Mouse (Mus musculus) myocyte (in vitro differentiated cells): Measurements from ENCODE around the gene Plekho1. TPM values are rescaled to one million over a fixed set of nuclear protein-coding genes. Genes with fewer than 3 reads are reported as not detected.
"Not testable (repeated sequence)": the region's sequence is repeated elsewhere in the genome, so short reads cannot be mapped to it uniquely, and the experiment has no call there.

Source experiments
- H3K27me3 ChIP-seq: one replicate; pipeline ENCODE4 v1.6.1; 2011; ENCODE audit not compliant: control insufficient read depth, insufficient read depth, insufficient read length
- H3K36me3 ChIP-seq: one replicate; pipeline ENCODE4 v1.6.1; 2011; ENCODE audit not compliant: control insufficient read depth, insufficient read depth
- H3K4me2 ChIP-seq: one replicate; pipeline ENCODE4 v1.6.1; 2011; ENCODE audit warnings: low read depth, control low read depth
- H3K4me3 ChIP-seq: one replicate; pipeline ENCODE4 v1.5.1; 2011; ENCODE audit warnings: mild to moderate bottlenecking, control low read depth, moderate library complexity
- H3K79me2 ChIP-seq: one replicate; pipeline ENCODE4 v1.6.1; 2011; ENCODE audit not compliant: control insufficient read depth, insufficient read depth
- H3ac ChIP-seq: one replicate; pipeline ENCODE4 v1.6.1; 2011; ENCODE audit not compliant: control insufficient read depth, insufficient read length
- CEBPB ChIP-seq: IDR thresholded peaks from 2 replicates; pipeline ENCODE4 v1.6.1; 2011; ENCODE audit warnings: mild to moderate bottlenecking, moderate library complexity; ENCODE audit not compliant: poor library complexity, insufficient read depth, severe bottlenecking
- E2F4 ChIP-seq: IDR thresholded peaks from one replicate; pipeline ENCODE4 v1.6.1; 2011; ENCODE audit warnings: mild to moderate bottlenecking, control low read depth, moderate library complexity; ENCODE audit not compliant: insufficient read depth
- MAX ChIP-seq: IDR thresholded peaks from one replicate; pipeline ENCODE4 v1.6.1; 2011; ENCODE audit warnings: low read depth, mild to moderate bottlenecking, control low read depth
- MYOD1 ChIP-seq, 3 experiments: IDR thresholded peaks; one replicate each; pipeline ENCODE4 v1.6.1; 2011; ENCODE audit warnings: control low read depth in 2 of 3, low read depth in 2 of 3, mild to moderate bottlenecking in 2 of 3, moderate library complexity in 1 of 3; ENCODE audit not compliant: insufficient read length in 2 of 3, control insufficient read depth in 1 of 3
- MYOG ChIP-seq, 3 experiments: IDR thresholded peaks; one replicate each; pipeline ENCODE4 v1.6.1; 2011; ENCODE audit warnings: control low read depth in 2 of 3, low read depth in 2 of 3, mild to moderate bottlenecking in 2 of 3; ENCODE audit not compliant: insufficient read length in 2 of 3, control insufficient read depth in 1 of 3, insufficient read depth in 1 of 3
- POLR2A ChIP-seq: IDR thresholded peaks from one replicate; pipeline ENCODE4 v1.6.1; 2011; ENCODE audit warnings: low read depth, mild to moderate bottlenecking, control low read depth, moderate library complexity; ENCODE audit not compliant: insufficient read length
- POLR2AphosphoS2 ChIP-seq: IDR thresholded peaks from one replicate; pipeline ENCODE4 v1.6.1; 2011; ENCODE audit warnings: low read depth, control low read depth; ENCODE audit not compliant: insufficient read length
- REST ChIP-seq: IDR thresholded peaks from one replicate; pipeline ENCODE4 v1.6.1; 2011; ENCODE audit warnings: mild to moderate bottlenecking, control low read depth, moderate library complexity; ENCODE audit not compliant: insufficient read depth, insufficient read length
- SRF ChIP-seq: IDR thresholded peaks from one replicate; pipeline ENCODE4 v1.6.1; 2011; ENCODE audit warnings: low read depth; ENCODE audit not compliant: control insufficient read depth, insufficient read length
- TCF12 ChIP-seq: IDR thresholded peaks from one replicate; pipeline ENCODE4 v1.6.1; 2011; ENCODE audit warnings: mild to moderate bottlenecking, control low read depth; ENCODE audit not compliant: poor library complexity, insufficient read depth, severe bottlenecking
- TCF3 ChIP-seq: IDR thresholded peaks from one replicate; pipeline ENCODE4 v1.6.1; 2011; ENCODE audit warnings: low read depth, control low read depth; ENCODE audit not compliant: insufficient read length
- USF1 ChIP-seq: IDR thresholded peaks from one replicate; pipeline ENCODE4 v1.6.1; 2011; ENCODE audit warnings: low read depth, mild to moderate bottlenecking, control low read depth, moderate library complexity
- polyA plus RNA-seq: library from polyadenylated mRNA; unstranded; fragments of >200 nt; fragmentation: generic; extraction: Trizol; gene quantifications from one replicate; pipeline ENCODE4 v1.2.1, GENCODE M21; 2012; ENCODE audit warnings: missing spikeins

Plekho1 gene
- polyA plus RNA-seq, 1 experiment = 107 TPM

DNA sequence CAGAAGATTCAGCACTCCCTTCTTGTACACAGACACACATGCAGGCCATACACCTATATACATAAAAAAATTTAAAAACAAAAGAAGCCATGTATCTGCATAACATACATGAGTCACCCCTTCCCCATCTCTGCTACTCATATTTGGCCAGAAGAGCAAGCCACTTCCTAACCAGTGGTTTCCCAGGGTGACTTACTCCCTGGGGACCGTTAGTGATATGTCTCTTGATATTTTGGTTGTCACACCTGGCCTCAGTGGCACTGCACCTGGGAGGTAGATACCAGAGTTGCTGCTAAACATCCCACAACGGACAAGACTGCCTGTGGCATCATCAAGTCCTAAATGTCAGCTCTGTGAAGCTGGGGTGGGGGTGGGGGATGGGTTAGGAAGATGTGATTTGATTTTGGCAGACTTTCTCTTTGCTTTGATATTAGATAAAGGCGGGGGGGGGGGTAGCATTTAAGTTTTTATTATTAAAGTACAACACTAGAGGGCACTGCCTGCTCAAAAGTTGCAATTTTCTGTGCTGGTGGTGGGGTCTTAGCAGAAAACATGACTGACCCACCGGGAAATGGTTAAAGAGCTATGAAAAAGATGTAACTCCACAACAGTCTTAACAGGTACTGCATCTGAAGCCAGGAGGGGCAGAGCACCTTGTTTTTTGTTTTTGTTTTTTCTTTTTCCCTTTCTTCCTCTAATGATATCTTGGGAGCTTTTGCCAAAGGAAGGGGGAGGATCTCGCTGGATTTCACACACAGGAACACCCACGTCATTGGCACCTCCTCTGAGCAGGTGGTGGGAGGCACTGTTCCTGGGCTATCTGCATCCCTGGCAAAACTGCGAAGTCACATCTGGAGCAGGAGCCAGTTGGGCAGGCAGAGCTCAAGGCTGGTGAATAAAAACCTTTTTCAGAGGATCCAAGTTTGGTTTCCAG is 30.0 kb downstream of the Plekho1 start:
- H3K4me2 ChIP-seq = peak overlapping the region; percentile 68
- no peaks in the 10 kb centered on the region for H3K79me2 ChIP-seq
- H3K36me3 ChIP-seq = no peaks in the 10 kb centered on the region
- no peak overlapping the region for H3ac ChIP-seq
- no peaks in the 10 kb centered on the region for H3K27me3 ChIP-seq
- TF ChIP-seq TCF12 (no peak), MYOD1 (IDR thresholded peaks at IDR 0.05; ENCODE audit: control insufficient read depth in 1 of 3, insufficient read length in 2 of 3, low read depth in 2 of 3) (peak in 1 of 3 experiments; percentile 6)
- H3K4me3 ChIP-seq = no peak overlapping the region

DNA sequence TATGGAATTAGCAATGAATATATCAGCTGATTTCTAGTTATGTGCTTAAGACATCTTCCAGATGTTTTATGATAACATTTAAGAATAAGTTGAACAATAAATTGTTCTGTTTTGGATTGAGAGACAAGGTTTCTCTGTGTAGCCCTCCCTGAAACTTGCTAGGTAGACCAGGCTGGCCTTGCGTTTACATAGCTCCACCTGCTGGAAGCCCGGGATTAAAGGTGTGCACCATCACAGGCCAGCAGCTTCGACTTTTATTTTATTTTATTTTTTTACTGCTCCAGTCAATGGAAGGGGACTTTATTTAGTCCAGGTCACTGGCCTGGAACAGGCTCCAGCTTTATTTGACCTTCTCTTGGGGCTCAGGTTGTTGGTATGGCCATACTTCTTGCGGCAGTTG is 32.1 kb downstream of the Plekho1 start:
- Histone ChIP-seq H3ac (no peak overlapping the region), H3K4me2 (no peak overlapping the region), H3K27me3 (no peaks in the 10 kb centered on the region), H3K36me3 (no peaks in the 10 kb centered on the region), H3K79me2 (no peaks in the 10 kb centered on the region), H3K4me3 (no peak overlapping the region)
- TF ChIP-seq POLR2AphosphoS2 = no peak
- no peak for TF ChIP-seq MAX
- no peak for TF ChIP-seq POLR2A
- TF ChIP-seq CEBPB = no peak
- no peak for TF ChIP-seq USF1
- TF ChIP-seq E2F4 = no peak
- TF ChIP-seq MYOD1 (IDR thresholded peaks at IDR 0.05; ENCODE audit: control insufficient read depth in 1 of 3, insufficient read length in 2 of 3, low read depth in 2 of 3) = no peak
- TF ChIP-seq MYOG (IDR thresholded peaks at IDR 0.05; ENCODE audit: control insufficient read depth in 1 of 3, insufficient read depth in 1 of 3, insufficient read length in 2 of 3, low read depth in 2 of 3) = no peak
- no peak for TF ChIP-seq TCF3
- TF ChIP-seq REST = no peak
- TF ChIP-seq SRF = no peak
- TF ChIP-seq TCF12 = no peak

DNA sequence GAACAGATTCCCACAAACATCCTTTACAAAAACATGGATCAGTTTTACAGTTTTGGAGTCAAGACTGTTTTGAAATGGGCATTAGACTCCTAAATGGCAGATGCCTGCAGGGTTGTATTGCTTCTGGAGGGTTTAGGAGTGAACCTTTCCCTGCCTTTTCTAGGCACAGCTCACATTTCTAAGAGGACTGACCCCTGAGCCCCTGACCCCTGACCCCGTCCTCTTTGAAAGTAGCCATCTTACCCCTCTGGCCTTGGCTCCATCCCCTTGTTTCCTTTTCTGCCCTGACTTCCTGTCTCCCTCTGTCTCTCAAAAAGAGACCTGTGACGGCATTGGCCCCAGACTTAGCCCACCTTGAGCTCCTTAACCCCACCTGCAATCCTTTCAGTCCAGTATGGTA is 32.6 kb downstream of the Plekho1 start:
- no peaks in the 10 kb centered on the region for H3K27me3 ChIP-seq
- no peaks in the 10 kb centered on the region for H3K79me2 ChIP-seq
- no peaks in the 10 kb centered on the region for H3K36me3 ChIP-seq
- TF ChIP-seq MYOD1 (IDR thresholded peaks at IDR 0.05; ENCODE audit: control insufficient read depth in 1 of 3, insufficient read length in 2 of 3, low read depth in 2 of 3) = no peak
- TF ChIP-seq MAX = no peak
- TF ChIP-seq E2F4 = no peak
- no peak for TF ChIP-seq TCF3
- TF ChIP-seq REST = no peak
- no peak for TF ChIP-seq SRF
- no peak for TF ChIP-seq CEBPB
- TF ChIP-seq TCF12 = no peak
- no peak for TF ChIP-seq MYOG (IDR thresholded peaks at IDR 0.05; ENCODE audit: control insufficient read depth in 1 of 3, insufficient read depth in 1 of 3, insufficient read length in 2 of 3, low read depth in 2 of 3)
- no peak for TF ChIP-seq POLR2A
- no peak for TF ChIP-seq POLR2AphosphoS2
- TF ChIP-seq USF1 = no peak
- no peak overlapping the region for H3K4me3 ChIP-seq
- no peak overlapping the region for H3ac ChIP-seq
- H3K4me2 ChIP-seq = no peak overlapping the region

DNA sequence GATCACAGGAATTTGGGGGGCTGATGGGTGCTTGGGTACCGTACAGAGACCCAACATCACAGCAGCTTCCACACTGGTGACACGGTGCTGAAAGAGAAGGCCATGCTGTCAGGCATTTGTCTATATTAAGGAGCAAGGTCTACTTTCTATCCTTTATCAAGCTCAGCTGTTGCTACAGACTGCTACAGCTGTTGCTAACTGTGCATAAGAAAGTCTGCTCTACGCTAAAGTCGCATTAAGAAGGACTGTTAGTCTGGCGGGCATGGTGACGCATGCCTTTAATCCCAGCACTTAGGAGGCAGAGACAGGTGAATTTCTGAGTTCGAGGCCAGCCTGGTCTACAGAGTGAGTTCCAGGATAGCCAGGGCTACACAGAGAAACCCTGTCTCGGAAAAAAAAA is 33.6 kb downstream of the Plekho1 start:
- not testable (repeated sequence) for H3K4me2 ChIP-seq, H3K36me3 ChIP-seq, H3K4me3 ChIP-seq, H3K27me3 ChIP-seq, H3K79me2 ChIP-seq, H3ac ChIP-seq
- peak; percentile 57 for TF ChIP-seq TCF12
- TF ChIP-seq MYOD1 (IDR thresholded peaks at IDR 0.05; ENCODE audit: control insufficient read depth in 1 of 3, insufficient read length in 2 of 3, low read depth in 2 of 3) = peak in 2 of 3 experiments; percentile 61 to 82
- TF ChIP-seq TCF3 = peak; percentile 5
- peak in 2 of 3 experiments; percentile 48 to 89 for TF ChIP-seq MYOG (IDR thresholded peaks at IDR 0.05; ENCODE audit: control insufficient read depth in 1 of 3, insufficient read depth in 1 of 3, insufficient read length in 2 of 3, low read depth in 2 of 3)

DNA sequence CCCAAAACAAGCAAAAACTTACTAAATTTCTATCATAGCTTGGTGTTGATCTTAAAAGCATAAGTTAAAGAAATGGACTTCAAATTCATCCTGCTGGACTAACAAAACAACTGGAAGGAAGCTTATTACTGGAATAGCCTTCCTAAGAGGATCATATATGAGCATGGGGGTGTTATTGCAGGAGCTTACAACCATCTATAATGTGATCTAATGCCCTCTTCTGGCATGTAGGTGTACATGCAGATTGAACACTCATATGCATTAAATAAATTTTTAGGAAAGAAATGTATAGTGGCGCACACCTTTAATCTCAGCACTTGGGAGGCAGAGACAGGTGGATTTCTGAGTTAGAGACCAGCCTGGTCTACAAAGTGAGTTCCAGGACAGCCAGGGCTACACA is 36.0 kb downstream of the Plekho1 start:
- no peak overlapping the region for H3K4me2 ChIP-seq
- TF ChIP-seq MYOD1 (IDR thresholded peaks at IDR 0.05; ENCODE audit: control insufficient read depth in 1 of 3, insufficient read length in 2 of 3, low read depth in 2 of 3) (no peak), MYOG (IDR thresholded peaks at IDR 0.05; ENCODE audit: control insufficient read depth in 1 of 3, insufficient read depth in 1 of 3, insufficient read length in 2 of 3, low read depth in 2 of 3) (no peak), MAX (no peak), USF1 (no peak)

More for the DNA sequence above, 36.0 kb downstream of the Plekho1 start:
- no peak overlapping the region for H3ac ChIP-seq
- no peaks in the 10 kb centered on the region for H3K79me2 ChIP-seq
- H3K4me3 ChIP-seq = no peak overlapping the region
- no peaks in the 10 kb centered on the region for H3K36me3 ChIP-seq
- H3K27me3 ChIP-seq = no peaks in the 10 kb centered on the region
